Mouse (Mus musculus) CD4-positive, CD25-positive, alpha-beta regulatory T cell, adult 2 months (primary cell): ENCODE results near the gene Cd247.
"Not testable (repeated sequence)": the region's sequence is repeated elsewhere in the genome, so short reads cannot be mapped to it uniquely, and the experiment has no call there.

Source experiments
- DNase-seq: peaks from one replicate; pipeline ENCODE4 v3.0.0-alpha.2; 2012; ENCODE audit warnings: low read depth, low spot score

Gene Cd247

DNA sequence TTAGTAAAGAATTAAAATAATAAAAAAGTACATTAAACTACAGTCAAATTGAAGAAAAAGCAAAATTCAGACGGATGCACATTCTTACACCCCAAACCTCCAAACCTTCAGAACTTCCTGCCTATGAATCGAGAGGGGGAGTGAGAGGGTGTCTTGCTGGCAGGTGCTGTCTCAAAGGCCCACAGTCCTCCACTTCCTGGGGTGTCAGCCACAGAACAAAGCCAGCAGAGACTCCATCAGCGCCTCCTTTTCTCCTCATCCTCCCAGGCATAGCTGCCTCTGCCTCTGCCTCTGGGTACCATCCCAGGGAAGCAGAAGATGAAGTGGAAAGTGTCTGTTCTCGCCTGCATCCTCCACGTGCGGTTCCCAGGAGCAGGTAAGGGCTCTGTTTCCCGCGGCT, at the start of gene Cd247:
Gene Cd247 (plus strand): TSS at position 171 of the 400 bp plus-strand sequence.
- DNase-seq, result peak; percentile 82

DNA sequence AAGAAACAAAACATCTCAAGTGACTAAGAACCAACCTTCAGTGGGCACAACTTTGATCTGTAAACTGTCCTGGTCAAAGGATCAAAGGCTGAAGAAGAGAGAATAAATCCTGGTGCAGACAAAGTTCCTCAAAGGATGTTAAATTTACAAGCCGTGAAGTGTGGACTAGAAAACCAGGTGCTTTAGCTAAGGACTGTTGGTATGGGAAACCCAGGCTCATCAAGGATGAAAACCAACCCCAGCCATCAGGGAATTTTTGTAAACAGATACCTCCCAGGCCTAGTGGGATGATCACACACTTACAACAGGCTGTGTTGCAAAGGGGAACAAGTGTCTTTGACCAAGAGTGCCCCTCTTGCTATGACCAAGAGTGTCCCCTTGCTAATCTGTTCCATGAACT, 49.5 kb upstream of the Cd247 start:
- no peak for DNase-seq

DNA sequence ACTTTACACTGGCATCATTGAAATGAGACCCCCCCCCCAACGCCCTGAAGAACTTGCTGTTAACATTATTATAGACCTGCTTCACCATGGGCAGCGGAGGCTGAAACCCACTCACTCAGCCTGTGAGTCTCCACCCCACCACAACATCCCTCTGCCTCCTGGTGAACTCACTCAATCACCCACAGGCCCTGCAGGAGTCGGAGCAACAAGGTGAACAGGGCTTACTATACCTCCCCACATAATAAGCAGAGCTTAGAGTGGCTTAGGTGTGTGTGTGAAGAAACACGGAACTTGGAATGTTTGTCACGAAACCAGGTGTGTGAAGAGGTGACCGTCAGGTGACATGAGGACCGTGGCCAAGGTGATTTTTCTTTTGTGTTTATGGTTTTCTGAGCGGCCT, 46.5 kb upstream of the Cd247 start:
- DNase-seq, result no peak

DNA sequence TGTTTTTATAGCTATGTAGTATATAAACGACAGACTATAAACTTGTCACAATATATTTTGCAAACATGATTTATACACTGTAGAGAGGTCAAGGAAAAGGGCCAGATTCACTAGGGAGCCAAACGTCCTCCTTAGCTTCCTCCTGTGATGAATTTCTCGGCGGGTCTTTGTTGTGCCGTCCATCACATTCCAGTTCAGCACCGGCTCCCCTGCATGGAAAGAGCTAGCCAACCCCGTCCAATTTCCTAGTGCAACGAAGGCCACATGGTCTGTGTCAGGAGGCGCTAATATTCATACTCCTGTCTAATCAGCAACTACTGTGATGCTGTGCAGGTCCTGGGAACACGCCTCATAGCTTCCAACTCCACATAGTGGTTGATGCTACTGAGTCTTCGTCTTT, 40.4 kb upstream of the Cd247 start:
- no peak for DNase-seq

DNA sequence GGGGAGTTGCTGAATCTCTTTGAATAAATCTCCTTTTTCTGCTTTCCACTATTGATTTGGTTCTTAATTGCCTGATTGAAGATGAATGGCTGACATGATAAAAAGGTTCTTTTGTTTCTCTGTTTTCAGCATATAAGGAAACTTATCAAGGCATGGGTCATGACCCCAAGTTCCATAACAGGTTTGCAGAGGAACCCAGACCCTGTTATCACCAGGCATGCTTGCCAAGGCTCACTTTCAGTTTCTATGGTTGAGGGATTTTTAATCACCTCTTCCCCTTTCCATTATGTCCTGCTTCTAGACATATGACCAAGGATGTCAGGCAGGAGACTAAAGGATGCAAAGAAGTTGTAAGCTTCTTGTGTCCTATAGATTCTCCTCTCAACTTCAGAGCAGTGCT, 37.3 kb upstream of the Cd247 start:
- DNase-seq, result no peak

DNA sequence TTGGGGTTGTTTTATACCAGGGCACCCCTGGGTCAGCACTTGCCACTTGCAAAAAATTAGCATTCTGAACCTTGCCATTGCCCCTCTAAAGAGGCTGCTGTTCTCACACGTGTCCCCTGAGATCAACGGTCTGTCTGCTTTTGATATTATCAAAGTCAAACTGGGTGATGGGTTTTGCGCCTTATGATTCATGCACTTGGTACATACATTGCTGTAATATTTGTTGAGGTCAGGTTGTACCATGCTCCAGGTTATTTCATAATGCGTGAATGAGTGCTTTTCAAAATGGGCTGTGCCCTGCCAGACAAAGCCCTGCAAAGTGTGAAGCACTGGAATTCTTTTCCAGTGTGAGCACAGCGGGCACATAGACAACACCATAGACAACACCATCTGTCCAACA, 36.6 kb upstream of the Cd247 start:
- no peak for DNase-seq

DNA sequence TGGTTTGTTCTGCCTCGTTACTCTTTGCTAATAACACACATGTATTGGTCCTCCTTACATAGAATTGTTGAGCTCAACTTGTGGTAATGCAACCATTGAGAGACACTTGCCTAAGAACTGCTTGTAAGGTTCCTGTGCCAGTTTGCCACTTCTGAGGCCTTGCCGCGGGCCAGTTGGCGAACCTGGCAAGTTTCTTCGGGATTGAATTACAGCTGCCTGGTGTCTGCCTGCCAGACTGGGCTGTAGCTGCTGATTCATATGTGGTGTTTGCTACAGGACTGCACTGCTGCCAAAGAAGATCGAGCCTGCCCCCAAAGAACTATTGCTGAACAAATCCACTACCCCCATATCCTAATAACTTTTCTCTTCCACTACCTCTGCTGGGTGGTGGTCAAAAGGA, 34.3 kb upstream of the Cd247 start:
- DNase-seq, result no peak

DNA sequence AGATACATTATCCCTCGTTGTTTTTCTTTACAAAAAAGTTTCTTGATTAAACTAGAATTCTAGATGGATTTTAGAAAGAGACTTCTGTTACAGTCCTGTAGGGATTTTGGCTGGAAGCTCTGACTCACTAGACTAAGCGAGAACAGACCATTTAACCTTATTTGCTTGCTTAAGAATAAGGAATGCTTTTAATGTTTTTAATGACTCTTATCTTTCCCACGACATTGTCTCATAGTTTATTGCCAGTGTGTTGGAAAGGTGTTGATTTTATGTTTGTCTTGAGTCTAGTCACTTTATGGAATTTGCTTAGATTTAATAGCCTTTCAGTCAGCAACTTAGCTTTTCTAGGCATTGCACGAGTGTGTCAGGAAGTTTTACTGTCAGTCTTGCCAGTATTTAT, 33.3 kb upstream of the Cd247 start:
- DNase-seq, result no peak

DNA sequence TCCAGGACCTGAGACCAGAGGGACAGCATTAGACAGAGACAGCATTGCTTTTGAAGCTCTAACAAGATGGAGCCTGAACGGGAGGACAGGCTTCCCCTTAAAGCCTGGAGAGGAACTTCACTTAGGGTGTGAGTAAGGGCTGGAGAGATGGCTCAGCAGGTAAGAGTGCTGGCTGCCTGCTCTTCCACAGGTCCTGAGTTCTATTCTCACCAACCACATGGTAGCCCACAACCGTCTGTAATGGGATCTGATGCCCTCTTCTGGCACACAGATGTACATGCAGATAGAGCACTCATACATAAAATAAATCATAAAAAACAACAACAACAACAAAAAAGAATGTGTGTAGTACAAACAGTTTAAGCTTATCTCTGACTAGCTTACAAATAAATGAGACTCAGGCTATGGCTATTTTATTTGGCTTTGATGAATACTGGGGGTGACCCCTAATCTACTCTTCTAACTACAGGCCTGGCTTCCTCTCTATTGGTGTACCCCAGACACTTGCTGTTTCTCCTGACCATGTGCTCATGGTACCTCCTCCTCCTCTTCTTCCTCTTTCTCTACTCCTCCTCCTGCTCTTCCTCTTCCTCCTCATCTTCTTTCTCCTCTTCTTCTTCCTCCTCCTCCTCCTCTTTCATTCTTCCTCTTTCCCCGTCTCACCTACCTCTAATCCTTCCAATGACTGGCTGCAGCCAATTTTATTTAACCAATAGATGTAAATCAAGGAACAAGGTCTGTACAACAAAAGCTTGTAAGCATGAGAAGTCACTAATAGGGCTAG, 26.8 kb upstream of the Cd247 start:
- no peak for DNase-seq

DNA sequence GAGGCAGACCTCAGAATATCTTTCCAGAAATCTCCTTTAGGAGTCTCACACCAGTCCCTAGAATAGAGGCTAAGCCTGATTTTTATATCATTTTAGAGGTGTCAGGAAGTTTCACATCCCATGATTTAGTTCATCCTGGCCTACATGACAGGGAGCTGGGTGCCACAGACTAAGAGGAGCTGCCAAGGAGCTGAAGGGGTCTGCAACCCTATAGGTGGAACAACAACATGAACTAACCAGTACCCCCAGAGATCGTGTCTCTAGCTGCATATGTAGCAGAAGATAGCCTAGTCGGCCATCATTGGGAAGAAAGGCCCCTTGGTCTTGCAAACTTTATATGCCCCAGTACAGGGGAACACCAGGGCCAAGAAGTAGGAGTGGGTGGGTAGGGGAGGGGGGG, 26.0 kb upstream of the Cd247 start:
- DNase-seq, result not testable (repeated sequence)

DNA sequence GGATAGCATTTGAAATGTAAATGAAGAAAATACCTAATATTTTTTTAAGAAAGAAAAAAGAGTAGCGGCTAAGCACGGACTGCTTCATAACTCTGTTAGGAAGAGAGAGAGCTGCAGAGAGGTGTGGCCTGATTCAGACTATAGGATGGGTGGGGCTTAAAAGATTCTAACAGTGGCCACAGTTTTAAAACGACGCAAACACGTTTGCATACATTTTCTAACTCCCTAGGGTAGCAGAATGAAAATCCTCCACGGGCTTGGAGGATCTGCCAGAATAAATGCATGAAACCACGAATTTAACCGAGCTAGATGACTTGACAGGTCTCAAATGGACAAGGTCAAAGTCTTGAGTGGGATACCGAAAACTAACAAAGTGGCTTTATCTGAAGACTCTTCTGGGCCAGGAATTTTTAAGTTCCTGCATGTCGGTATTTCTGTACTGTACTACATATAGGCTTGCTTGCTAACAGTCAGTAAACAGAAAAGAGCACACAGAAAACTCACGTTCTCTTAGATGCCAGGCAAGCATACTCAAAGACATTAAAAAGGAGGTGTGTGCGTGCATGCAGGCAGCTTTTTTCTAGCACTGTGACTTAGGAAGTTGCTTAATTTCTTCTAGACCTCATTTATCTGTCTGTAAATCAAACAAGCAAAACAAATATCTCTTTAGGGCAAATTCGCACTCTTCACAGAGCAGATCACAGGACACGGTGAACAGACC, 25.4 kb upstream of the Cd247 start:
- DNase-seq, result peak; percentile 69

DNA sequence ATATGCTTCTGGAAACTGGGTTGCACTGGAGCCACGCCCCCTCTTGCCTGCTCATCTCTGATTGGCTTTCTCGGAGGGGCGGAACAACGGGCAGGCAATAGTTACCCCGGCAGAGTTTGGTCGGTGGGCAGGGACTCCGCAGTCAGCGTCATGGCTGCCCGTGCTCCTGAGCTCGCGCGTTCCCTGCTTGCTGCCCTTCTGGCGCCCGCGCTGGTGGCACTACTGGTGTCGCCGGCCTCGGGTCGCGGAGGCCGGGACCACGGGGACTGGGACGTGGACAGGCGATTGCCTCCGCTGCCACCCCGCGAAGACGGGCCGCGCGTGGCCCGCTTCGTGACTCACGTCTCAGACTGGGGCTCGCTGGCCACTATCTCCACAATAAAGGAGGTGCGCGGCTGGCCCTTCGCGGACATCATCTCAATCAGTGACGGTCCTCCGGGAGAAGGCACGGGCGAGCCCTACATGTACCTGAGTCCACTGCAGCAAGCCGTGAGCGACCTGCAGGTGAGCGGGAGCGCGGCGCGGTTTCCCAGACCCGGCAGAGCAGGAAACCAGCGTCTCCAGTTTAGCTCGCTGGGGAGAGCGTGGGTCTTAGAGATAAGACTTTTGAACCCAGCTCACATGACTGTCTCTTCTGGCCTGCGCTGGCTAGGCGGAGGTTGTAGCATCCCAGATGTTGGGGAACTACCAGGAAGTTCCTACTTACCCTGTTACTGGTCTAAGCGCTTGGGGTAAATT, 24.7 kb upstream of the Cd247 start, which contains the start of gene Creg1:
Gene Creg1 (plus strand): TSS at position 112 of the 738 bp plus-strand sequence.
- DNase-seq, result peak; percentile 96

DNA sequence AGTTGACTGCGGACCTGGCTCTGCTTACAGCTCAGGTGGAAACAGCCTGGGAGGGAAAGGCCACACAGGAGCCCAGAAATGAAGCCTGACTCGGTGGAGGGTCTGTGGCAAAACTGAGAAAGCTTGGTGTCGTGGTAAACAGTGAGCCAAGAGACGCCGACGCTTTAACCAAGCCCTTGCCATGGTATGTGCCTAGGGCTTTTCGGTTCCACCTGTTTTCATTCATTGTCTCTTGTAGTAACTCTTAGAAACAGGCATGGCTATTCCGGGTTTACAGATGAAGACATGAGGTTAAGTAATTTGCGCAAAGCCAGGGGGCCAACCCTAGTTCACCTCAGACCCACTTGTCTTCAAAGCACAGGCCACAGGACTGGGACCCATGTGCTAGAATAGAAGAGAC, 23.9 kb upstream of the Cd247 start:
- DNase-seq, result no peak

DNA sequence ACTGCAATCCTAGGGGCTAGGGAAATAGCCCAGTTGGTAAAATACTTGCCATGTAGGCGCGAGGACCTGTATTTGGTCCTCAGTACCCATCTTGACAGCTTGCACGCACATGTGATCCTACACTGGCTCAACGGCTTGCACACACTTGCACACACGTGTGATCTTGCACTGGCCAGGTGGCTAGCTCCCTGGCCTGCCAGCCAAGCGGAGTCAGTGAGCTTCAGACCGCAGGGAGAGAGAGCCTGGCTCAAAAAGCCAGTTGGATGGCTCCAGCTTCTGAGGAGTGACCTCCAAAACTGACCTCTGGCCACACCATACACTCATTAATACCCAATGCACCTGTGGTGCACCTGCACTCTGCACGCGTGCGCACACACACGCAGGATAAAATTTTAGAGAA, 23.4 kb upstream of the Cd247 start:
- DNase-seq, result no peak

DNA sequence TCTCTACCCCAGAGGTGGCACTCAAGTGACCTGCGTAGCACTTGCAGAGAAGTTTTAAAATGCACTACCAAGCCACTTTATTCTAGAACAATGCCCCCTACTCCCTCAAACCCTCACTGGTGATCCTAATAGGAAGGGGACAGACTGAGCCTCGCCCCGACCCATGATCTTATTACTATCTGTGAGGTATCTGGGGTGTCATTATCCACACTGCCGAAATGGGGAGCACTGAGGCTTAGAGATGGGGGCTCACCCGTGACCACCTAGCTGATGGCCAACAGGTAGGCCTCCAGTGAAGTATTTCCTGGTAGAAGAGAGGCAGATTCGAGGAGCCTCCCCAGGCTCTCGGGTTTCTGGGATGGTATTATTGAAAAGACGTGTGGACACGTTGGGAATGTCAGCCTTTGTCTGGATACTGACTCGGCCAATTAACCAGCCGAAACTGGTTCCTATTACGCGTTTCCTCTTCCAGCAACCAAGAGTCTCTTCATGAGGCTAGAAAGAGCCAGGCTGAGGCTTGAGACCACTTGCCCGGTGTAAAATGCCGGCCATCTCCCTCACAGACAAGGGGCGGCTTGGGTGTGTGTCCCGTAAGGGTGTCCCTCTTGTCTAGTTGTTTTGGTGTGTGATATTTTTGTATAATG, 22.7 kb upstream of the Cd247 start:
- DNase-seq, result no peak

DNA sequence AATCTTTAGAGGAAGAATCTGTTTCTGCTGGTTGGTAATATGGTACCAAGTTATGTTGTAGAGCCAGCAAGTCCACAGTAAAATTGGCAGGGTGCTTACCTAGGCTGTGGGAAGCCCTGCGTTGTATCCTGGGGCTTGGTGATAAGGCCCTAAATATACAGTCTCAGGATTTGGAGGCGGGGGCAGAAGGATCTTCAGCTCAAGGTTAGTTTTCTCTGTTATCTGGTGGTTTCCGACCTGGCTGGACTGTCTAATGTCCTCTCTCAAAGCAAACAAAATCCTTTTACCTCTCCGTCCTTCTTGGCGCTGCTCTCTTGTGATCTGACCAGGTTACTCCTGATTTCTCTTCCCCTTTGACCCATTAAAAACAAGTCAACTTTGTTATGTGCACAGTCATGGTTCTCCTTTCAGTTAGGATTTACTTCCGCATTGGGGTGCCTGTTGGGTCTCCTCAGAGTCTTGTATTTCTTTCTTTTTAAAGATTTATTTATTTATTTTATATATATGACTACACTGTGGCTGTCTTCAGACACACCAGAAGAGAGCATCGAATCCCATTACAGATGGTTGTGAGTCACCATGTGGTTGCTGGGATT, 22.1 kb upstream of the Cd247 start:
- no peak for DNase-seq

DNA sequence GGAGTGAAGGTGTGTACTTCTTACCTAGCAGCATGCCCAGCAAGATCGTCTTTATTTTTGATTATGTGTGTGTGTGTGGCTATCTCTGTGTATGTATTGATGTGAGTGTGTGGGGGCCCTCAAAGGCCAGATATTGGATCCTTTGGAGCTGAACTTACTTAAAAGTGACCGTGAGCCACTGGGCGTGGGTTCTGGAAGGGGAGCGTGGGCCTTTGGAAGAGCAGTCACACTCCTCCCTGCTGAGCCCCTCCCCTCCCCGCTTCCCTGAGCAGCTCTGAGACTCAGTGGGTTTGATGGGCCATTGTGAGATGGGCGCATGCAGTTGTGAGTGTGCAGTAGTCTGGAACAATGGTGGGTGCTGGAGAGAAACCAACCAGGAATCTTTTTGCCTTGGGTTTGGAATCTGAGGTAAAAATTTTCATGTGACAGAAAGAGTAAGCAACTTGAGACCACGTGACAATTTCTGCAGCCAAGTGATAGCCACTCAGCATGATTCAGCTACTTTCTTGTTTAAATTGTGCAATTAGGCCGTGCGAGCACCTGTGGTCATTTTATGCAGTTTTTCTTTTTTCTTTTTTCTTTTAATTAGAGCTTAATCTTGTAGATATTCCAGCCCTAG, 19.5 kb upstream of the Cd247 start:
- DNase-seq, result no peak

DNA sequence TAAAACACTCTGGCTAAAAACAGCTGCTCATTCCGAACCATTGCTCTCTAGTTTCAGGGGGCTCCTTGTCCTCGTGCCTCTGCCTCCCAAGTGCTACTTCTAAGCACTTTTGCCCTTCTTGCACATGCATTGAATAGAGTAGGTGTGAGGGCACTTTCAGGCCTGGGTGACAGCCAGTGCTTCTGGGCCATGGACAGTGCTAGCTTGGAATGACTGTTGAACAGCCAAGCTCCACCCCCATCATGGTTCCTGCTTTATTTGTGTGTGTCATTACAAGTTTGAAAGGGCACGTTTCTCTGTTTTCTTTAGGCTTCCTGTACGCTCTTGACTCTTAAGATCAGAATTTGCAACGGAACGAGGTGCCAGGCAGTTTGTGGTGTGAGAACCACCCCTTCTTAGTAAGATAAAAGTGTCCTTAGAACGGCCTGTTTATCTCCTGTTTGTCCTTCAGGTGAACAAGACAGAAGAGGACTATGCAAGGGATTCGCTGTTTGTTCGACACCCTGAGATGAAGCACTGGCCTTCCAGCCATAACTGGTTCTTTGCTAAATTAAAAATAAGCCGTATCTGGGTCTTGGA, 18.2 kb upstream of the Cd247 start:
- no peak for DNase-seq

DNA sequence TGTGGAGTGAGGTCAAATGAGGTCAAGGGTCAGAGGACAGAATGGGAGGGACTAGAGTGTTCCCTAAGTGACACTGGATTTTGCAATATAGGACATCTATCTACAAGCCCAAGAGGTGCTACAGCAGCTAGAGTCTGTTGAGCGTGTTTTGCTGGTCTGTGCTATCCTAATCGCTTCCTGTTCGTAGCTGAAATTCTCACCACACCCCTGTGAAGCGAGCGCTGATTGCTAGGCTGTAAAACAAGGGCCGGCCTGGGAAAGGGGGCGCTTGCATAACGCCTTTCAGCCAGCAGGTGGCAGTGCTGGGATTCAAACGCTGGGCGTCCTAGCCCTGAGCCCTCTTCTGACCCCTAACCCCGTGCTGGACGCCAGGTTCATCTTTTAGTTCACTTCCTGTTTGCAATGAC, 17.0 kb upstream of the Cd247 start:
- DNase-seq, result peak; percentile 88

DNA sequence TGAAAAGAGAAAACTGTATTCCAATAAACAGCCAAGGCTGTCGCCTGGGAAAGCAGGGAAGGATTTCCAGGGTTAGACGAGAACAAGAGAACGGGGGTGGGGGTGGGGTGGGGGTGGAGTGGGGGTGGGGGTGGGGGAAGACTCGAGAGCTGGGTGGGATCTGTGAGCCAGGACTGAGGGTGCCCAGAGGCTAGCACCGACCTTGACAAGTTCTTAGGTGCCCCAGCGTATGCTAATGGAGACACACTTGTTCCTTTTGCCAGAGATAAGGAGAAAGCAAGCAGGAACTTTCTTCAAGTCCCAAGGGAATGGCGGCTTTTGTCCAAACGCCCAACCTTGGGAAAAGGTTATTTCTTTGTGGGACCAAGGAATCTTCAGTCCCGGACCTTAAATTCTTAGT, 16.5 kb upstream of the Cd247 start:
- no peak for DNase-seq
